Mouse (Mus musculus) heart, embryonic 16.5 days (tissue): ENCODE results near the gene Azin2. TPM values are rescaled to one million over a fixed set of nuclear protein-coding genes. Genes with fewer than 3 reads are reported as not detected.

Experiments
- ATAC-seq: fragments of 200-750 bp; cut with Nextera tagmentation; replicated peaks from 2 replicates; pipeline ENCODE4 v1.8.0; 2017; ENCODE audit warnings: moderate number of reproducible peaks; ENCODE audit not compliant: insufficient read depth, low FRiP score; ENCODE audit errors: extremely low read depth
- H3K27ac ChIP-seq: fragments of 300-500 bp; sonication (generic); 2 replicates; pipeline ENCODE4 v1.5.1; 2014; ENCODE audit warnings: mild to moderate bottlenecking, low read length, control low read depth, moderate library complexity
- H3K27me3 ChIP-seq: fragments of 300-500 bp; sonication (generic); 2 replicates; pipeline ENCODE4 v1.6.1; 2014; ENCODE audit warnings: low read length, mixed read lengths; ENCODE audit not compliant: control insufficient read depth, insufficient read depth
- H3K36me3 ChIP-seq: fragments of 300-500 bp; sonication (generic); 2 replicates; pipeline ENCODE4 v1.6.1; 2014; ENCODE audit not compliant: control insufficient read depth, insufficient read depth
- H3K4me1 ChIP-seq: fragments of 300-500 bp; sonication (generic); 2 replicates; pipeline ENCODE4 v1.6.1; 2014; ENCODE audit warnings: low read length, mixed read lengths; ENCODE audit not compliant: control insufficient read depth, insufficient read depth
- H3K4me2 ChIP-seq: fragments of 300-500 bp; sonication (generic); 2 replicates; pipeline ENCODE4 v1.6.1; 2014; ENCODE audit warnings: low read depth, mild to moderate bottlenecking, control low read depth, low read length
- H3K4me3 ChIP-seq: fragments of 300-500 bp; sonication (generic); 2 replicates; pipeline ENCODE4 v1.5.1; 2014; ENCODE audit warnings: mild to moderate bottlenecking, control low read depth, low read length
- H3K9ac ChIP-seq: fragments of 300-500 bp; sonication (generic); 2 replicates; pipeline ENCODE4 v1.6.1; 2014; ENCODE audit warnings: low read length, control low read depth
- H3K9me3 ChIP-seq: fragments of 300-500 bp; sonication (generic); replicated peaks from 2 replicates; pipeline ENCODE4 v1.6.1; 2016; ENCODE audit warnings: low read length; ENCODE audit not compliant: control insufficient read depth
- WGBS: fragments of 180-500 bp; shearing (Covaris S2); extraction: QIAGEN DNeasy Blood & Tissue Kit; methylation state at CpG from one replicate; pipeline ENCODE4 v1.1.7; 2014; 5-methylcytosine and 5-hydroxymethylcytosine counted together
- polyA plus RNA-seq: library from polyadenylated mRNA; unstranded; fragments of >200 nt; fragmentation: Nextera tagmentation; extraction: Ambion mirVana; gene quantifications from 2 replicates; pipeline ENCODE4 v1.2.1, GENCODE M21; 2015

Azin2 gene
- polyA plus RNA-seq, 1 experiment from 2014 or later = 7.6 TPM

DNA sequence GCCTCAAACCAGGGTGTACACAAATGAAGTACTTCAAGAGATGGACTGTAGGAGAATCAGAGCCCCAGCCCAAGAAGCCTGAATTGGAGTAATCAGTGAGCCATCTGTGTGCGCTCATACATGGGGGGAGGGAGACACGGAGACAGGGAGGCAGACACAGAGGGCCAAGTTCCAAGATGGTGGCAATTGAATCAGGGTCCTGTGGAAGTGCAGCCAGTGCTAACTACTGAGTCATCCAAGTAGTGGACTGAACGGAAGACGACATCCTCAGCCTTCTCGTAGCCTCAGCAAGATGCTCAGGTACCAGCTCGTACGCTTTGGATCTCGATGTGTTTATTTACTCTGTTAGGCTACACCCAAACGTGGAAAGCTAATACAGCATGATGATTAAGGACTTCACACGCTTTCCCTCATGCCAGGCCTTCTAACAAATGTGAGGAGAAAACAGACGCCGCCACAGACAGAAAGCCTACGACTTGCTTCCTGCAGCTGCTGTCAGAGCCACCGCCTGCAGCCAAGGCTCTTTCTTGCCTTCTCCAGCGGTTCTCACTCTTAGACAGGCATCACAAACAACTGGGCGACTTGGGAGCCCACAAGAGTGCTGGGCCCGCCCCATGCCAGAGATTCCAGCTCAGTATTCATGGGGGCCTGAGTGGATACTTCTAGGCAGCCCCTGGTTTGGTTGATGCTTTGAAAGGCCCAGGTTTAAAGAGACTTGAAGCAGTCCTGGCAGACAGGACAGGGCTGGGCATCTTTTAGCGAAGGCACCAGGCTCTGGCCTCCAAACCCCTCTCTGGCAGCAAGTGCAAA is 7.6 kb upstream of the Azin2 start:
- Histone ChIP-seq H3K9ac (no peak overlapping the region), H3K4me1 (peaks cover 7% of the 10 kb centered on the region), H3K4me3 (no peak overlapping the region), H3K9me3 (no peaks in the 10 kb centered on the region), H3K27me3 (peaks cover 1% of the 10 kb centered on the region; the same call in 1 of the 2 replicates), H3K36me3 (no peaks in the 10 kb centered on the region), H3K4me2 (no peak overlapping the region), H3K27ac (no peak overlapping the region)
- no peak for ATAC-seq
- WGBS = 66% methylated on average over 18 of the region's 18 CpGs

DNA sequence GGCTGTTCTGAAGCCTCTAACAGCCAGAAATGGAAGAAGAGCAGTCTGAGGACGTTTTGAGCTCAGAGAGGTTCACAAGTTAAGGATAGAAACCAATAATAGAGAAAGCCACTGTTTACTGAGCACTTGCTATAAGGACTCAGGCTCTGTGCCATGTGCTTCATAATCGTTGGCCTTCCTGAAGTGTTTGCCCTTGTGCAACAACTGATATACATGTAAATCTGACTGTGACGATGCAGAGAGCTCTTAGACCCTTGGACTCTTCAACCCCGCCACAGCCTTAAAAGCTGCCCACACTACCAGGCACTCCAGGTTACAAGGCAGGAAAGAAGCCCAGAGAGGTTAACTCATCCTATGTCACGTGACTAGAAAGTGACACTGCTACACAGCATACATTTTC is 6.8 kb upstream of the Azin2 start:
- WGBS = 50% methylated on average over 5 of the region's 5 CpGs
- no peak overlapping the region for H3K27ac ChIP-seq
- no peak overlapping the region for H3K4me3 ChIP-seq
- no peak overlapping the region for H3K9ac ChIP-seq
- H3K4me2 ChIP-seq = no peak overlapping the region
- H3K36me3 ChIP-seq = no peaks in the 10 kb centered on the region
- H3K27me3 ChIP-seq = peaks cover 8% of the 10 kb centered on the region
- no peaks in the 10 kb centered on the region for H3K9me3 ChIP-seq
- peaks cover 7% of the 10 kb centered on the region for H3K4me1 ChIP-seq
- ATAC-seq = no peak

DNA sequence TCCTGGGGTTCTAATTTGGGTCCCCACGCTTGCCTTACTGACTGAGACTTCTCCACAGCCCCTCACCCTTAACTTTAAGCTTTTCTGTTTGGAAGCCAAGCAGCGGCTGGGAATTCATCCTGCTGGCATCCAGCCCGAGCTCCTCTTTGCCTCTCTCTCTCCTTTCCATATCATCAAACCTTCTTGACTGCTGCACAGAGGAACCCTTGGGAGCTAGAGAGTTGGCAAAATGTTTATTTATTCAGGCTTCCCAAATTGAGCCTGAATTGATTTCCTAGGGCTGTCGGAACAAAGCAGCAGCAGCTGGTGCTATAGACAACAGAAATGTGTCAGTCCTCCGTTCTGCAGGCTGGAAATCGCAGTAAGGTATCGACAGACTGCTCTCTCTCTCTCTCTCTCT is 4.5 kb upstream of the Azin2 start:
- no peak overlapping the region for H3K4me2 ChIP-seq

DNA sequence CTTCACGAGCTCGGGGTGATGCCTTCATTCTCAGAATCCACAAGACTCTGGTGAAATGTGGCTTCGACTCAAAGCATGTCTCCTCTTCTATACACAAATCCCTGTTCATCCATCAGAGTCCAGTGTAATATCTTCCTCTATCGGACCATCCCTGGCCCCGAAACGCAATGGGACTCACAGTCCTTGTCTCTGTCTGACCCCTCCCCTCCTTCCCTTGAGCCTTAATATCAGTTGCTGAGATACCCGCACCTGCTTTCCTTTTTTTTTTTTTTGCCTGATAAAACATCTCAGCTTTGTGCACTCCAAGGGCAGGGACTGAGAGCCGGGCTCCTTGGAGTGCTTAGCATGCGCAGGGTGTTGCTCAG is 666 bp upstream of the Azin2 start:
- H3K9ac ChIP-seq = peak overlapping the region; percentile 73; the same call in 1 of the 2 replicates
- no peaks in the 10 kb centered on the region for H3K9me3 ChIP-seq
- peak overlapping the region; percentile 81 for H3K4me3 ChIP-seq
- H3K27me3 ChIP-seq = peaks cover 13% of the 10 kb centered on the region
- no peak overlapping the region for H3K27ac ChIP-seq
- H3K4me1 ChIP-seq = peaks cover 21% of the 10 kb centered on the region
- H3K36me3 ChIP-seq = no peaks in the 10 kb centered on the region
- WGBS = 10% methylated on average over 9 of the region's 9 CpGs
- no peak for ATAC-seq
- H3K4me2 ChIP-seq = peak overlapping the region; percentile 90

More for the DNA sequence above, 4.5 kb upstream of the Azin2 start:
- Histone ChIP-seq H3K9me3 (no peaks in the 10 kb centered on the region), H3K27ac (no peak overlapping the region), H3K36me3 (no peaks in the 10 kb centered on the region), H3K27me3 (peaks cover 13% of the 10 kb centered on the region), H3K4me1 (peaks cover 14% of the 10 kb centered on the region), H3K4me3 (no peak overlapping the region), H3K9ac (no peak overlapping the region)
- ATAC-seq = no peak
- 21% methylated on average over 7 of the region's 7 CpGs for WGBS

DNA sequence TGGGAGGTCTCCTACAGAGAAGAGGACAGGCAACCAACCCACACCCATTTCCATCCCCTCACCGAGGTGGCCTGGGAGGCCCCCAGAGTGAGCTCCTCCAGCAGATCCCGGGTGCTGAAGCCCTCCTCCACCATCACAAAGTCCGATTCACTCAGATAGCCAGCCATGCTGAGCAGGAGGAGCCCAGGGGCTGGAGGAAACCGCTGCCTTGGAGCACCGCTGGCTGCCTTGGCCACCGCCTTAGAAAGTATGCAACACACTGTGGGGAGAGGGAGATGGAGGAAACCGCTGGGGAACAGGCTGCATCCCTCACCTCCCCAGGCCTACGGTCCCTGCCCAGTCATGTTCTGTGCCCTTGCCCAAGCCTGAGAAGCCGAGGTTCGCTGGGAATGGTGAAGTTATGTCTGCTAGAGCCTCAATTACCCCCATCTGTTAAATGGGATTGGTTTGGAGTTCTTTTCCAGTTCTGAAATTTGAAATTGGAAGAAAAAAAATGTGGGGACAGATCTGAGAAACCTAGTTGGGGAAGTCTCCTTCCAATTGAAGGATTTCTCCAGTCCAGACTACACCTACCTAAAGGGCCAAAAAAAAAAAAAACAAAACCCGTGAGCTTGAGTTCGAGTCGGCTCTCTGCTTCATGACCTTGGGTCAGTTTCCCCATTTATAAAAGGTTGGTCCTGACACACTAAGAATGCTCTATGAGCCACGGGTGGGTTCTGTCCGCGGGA is 777 bp downstream of the Azin2 start:
- Histone ChIP-seq H3K9me3 (no peaks in the 10 kb centered on the region), H3K27ac (no peak overlapping the region), H3K9ac (peak overlapping the region; percentile 80), H3K4me2 (peak overlapping the region; percentile 90), H3K4me3 (peak overlapping the region; percentile 81), H3K27me3 (peaks cover 13% of the 10 kb centered on the region), H3K4me1 (peaks cover 19% of the 10 kb centered on the region), H3K36me3 (no peaks in the 10 kb centered on the region)
- 13% methylated on average over 16 of the region's 16 CpGs for WGBS
- ATAC-seq = no peak

DNA sequence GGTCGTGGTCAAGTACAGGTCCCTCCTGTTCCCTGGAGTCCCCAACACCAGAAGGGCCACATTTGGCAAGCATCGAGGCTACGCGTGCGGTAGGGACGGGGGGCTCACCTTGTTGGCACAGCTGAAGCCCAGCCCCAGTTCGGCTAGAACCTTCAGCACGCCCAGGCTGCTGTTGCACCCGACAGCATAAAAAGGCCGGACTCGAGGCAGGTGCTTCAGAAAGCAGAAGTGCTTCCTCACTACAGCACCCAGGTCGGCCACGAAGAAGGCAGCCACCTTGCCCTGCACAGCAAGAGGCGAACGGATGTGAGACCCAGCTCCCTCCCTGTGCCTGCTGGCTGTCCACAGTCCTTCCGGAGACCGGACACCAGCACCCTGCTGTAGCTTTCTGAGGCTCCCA is 2.6 kb downstream of the Azin2 start:
- Histone ChIP-seq H3K4me2 (no peak overlapping the region), H3K27ac (no peak overlapping the region), H3K4me1 (peaks cover 19% of the 10 kb centered on the region), H3K4me3 (no peak overlapping the region), H3K9ac (no peak overlapping the region), H3K27me3 (peaks cover 10% of the 10 kb centered on the region), H3K36me3 (no peaks in the 10 kb centered on the region), H3K9me3 (no peaks in the 10 kb centered on the region)
- 79% methylated on average over 17 of the region's 17 CpGs for WGBS
- ATAC-seq = no peak

DNA sequence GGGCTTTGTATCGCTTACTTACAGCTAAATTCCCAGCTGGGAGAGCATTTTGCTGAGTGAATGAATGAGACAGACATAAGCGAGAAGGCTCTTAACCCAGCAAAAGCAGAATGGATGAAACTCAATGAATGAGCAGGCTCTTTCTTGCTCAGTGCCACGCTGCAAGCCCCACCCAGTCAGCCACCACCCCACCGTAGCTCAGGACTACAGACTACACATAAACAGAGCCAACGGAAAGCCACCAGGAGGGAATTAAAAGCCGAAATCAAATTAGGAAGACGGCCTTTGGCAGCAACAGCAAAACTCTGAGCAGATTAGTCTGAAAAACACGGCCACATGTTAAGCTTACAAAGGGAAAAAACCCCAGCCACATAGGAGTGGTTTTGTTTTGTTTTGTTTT is 3.4 kb downstream of the Azin2 start:
- no peak overlapping the region for H3K4me3 ChIP-seq
- H3K4me1 ChIP-seq = peaks cover 19% of the 10 kb centered on the region
- H3K36me3 ChIP-seq = no peaks in the 10 kb centered on the region
- no peak overlapping the region for H3K4me2 ChIP-seq
- no peak overlapping the region for H3K27ac ChIP-seq
- no peaks in the 10 kb centered on the region for H3K9me3 ChIP-seq
- H3K27me3 ChIP-seq = peaks cover 3% of the 10 kb centered on the region
- WGBS = 78% methylated on average over 8 of the region's 8 CpGs
- no peak overlapping the region for H3K9ac ChIP-seq
- no peak for ATAC-seq

DNA sequence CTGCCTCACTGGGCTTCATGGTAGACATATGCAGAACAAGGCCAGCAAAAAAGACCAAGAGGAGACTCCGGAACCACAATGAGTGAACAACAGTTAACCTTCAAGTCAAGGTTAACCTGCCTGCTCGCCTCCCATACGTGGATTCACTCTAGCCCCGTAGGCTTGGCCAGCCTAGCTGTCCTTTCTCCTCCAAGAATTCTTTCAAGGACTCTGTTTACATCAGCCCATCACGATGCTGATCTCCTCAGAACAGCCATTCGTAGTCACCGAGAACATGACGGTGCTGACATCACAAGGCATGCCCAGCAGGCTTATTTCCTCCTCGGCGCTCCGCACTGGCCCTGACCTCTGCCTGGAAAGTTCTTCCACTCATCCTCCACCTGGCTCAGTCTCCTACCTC is 4.1 kb downstream of the Azin2 start:
- H3K9me3 ChIP-seq = no peaks in the 10 kb centered on the region
- no peak for ATAC-seq
- H3K27me3 ChIP-seq = no peaks in the 10 kb centered on the region; the same call in 1 of the 2 replicates
- H3K36me3 ChIP-seq = no peaks in the 10 kb centered on the region
- H3K4me1 ChIP-seq = peaks cover 19% of the 10 kb centered on the region
- H3K4me2 ChIP-seq = no peak overlapping the region
- H3K4me3 ChIP-seq = no peak overlapping the region
- WGBS = 67% methylated on average over 11 of the region's 11 CpGs
- peak overlapping the region; percentile 43; the same call in 1 of the 2 replicates for H3K27ac ChIP-seq
- no peak overlapping the region for H3K9ac ChIP-seq
